Mouse (Mus musculus): ENCODE data around the gene Pds5a. TPM values are rescaled to one million over a fixed set of nuclear protein-coding genes. Genes with fewer than 3 reads are reported as not detected.
A peak's percentile ranks its signal among the peaks of the same experiment; 100 is the strongest.
"Not testable (repeated sequence)": the region's sequence is repeated elsewhere in the genome, so short reads cannot be mapped to it uniquely, and the experiment has no call there.

Gene Pds5a
- polyA plus RNA-seq, 1 experiment from 2014 or later = 52.6 TPM

DNA sequence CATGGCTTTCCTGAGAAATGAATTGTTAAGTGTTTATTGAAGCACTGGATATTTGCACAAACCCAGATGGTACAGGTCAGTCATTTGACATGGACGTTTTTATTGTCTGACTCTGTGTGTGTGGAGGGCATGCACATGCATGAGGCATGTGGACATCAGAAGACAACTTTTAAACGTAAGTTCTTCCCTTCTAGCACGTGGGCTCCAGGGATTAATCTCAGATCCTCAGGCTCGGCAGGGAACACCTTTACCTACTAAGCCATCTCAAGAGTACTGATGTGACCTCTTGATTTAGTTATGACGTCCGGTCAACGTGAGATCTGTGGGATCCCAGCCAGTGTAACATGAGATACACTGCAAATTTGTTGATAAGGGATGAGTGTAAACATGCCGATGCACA is 12.2 kb upstream of the Pds5a start:
- Histone ChIP-seq H3K4me2 (no peak overlapping the region), H3K27ac (no peak overlapping the region), H3K9me3 (replicated peaks) (no peaks in the 10 kb centered on the region), H3K4me1 (peaks cover 3% of the 10 kb centered on the region), H3K9ac (no peak overlapping the region), H3K27me3 (replicated peaks) (no peaks in the 10 kb centered on the region), H3K36me3 (no peaks in the 10 kb centered on the region), H3K4me3 (no peak overlapping the region)
- WGBS (ENCODE audit: insufficient replicate concordance) = 48% methylated on average over 8 of the region's 8 CpGs
- ATAC-seq = no peak

GRCm38 (mm10) chr5:65706979-65707378 is 8.9 kb upstream of the Pds5a start:
- Histone ChIP-seq H3K27me3 (replicated peaks) (0 out of 2 replicates have a peak, but pooled peaks cover 6% of the 10 kb centered on the region), H3K4me2 (no peak overlapping the region), H3K4me3 (no peak overlapping the region), H3K9me3 (replicated peaks) (no peaks in the 10 kb centered on the region), H3K4me1 (peaks cover 22% of the 10 kb centered on the region), H3K27ac (no peak overlapping the region), H3K9ac (no peak overlapping the region), H3K36me3 (no peaks in the 10 kb centered on the region)
- WGBS (ENCODE audit: insufficient replicate concordance) = 77% methylated on average over 5 of the region's 5 CpGs
- no peak for ATAC-seq

- ATAC-seq = 0 out of 2 replicates have a peak, but pooled peaks have one; percentile 35
- H3K9me3 ChIP-seq (replicated peaks) = no peaks in the 10 kb centered on the region
- H3K9ac ChIP-seq = no peak overlapping the region
- H3K27me3 ChIP-seq (replicated peaks) = 0 out of 2 replicates have a peak, but pooled peaks cover 6% of the 10 kb centered on the region
- no peak overlapping the region for H3K27ac ChIP-seq
- whole genome bisulfite sequencing (ENCODE audit: insufficient replicate concordance) = 59% methylated on average over 4 of the region's 4 CpGs
- H3K4me3 ChIP-seq = no peak overlapping the region
- no peak overlapping the region for H3K4me2 ChIP-seq
- peaks cover 22% of the 10 kb centered on the region for H3K4me1 ChIP-seq
- H3K36me3 ChIP-seq = no peaks in the 10 kb centered on the region
These were observed 8.1 kb upstream of the Pds5a start for GRCm38 (mm10) chr5:65706171-65706570.

DNA sequence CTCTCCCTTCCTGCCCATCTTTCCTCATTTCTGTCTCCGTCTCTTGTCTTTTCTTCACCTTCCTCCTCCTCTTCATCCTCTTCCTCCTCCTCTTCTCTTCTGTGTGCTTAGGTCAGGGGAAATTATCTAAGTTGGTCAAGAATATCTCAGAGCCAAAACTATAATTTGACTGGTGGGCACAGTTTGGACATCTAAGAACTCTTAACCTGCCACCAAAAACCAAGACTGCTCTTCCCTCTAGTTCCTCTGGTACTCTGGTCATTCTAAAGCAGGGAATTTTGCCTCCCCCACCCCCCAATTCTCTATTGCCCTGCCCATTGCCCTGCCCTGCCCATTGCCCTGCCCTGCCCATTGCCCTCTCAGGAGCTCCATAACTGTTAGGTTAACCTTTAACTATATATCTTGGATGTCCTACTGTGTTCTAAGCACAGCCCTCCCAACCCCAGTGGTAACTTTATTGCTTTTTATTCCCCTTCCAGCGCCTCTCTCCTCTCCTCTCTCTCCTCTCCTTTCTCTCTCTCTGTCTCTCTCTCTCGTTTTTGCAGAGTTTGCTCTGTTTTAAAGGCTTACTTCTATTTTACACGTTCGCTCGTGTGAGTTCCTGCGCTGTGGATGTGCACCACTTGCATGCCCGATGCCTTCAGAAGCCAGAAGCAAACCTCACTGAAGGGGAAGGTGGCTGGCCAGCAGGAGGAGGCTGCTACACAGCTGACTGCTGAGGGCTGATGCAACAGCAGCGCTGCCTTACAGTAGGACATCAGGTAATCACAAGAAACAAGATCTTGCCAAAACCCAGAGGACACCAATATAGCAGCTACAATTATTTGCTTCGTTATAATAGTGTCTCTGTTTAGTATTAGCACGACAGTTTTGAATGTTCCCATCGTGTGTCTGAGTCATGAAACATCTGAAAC is 6.9 kb upstream of the Pds5a start:
- peak overlapping the region; percentile 9; the same call in 1 of the 2 replicates for H3K4me2 ChIP-seq
- H3K9me3 ChIP-seq (replicated peaks) = no peaks in the 10 kb centered on the region
- no peak overlapping the region for H3K27ac ChIP-seq
- ATAC-seq = no peak
- H3K4me3 ChIP-seq = no peak overlapping the region
- no peaks in the 10 kb centered on the region for H3K36me3 ChIP-seq
- 65% methylated on average over 12 of the region's 12 CpGs for WGBS (ENCODE audit: insufficient replicate concordance)
- no peak overlapping the region for H3K9ac ChIP-seq
- H3K27me3 ChIP-seq (replicated peaks) = 0 out of 2 replicates have a peak, but pooled peaks cover 6% of the 10 kb centered on the region
- peaks cover 22% of the 10 kb centered on the region for H3K4me1 ChIP-seq

DNA sequence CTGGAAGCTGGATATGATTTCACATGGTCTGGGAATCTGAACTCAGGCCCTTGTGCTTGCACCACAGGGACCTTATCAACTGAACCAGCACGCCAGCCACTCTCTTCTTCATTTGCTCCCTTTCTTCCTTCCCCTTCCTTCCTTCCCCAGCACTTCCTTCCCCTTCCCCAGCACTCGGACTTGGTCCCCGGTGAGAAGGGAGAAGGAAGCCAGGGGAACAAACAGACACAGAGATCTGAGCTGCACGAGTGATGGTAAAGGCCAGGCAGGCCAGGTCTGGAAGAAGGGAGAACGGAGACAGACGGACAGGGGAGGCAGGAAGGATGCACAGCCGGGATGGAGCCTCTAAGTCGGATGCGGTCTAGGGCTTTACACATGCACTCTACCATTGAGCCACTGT is 5.2 kb upstream of the Pds5a start:
- H3K4me2 ChIP-seq = no peak overlapping the region
- H3K4me3 ChIP-seq = no peak overlapping the region
- 0 out of 2 replicates have a peak, but pooled peaks cover 6% of the 10 kb centered on the region for H3K27me3 ChIP-seq (replicated peaks)
- ATAC-seq = no peak
- no peak overlapping the region for H3K9ac ChIP-seq
- H3K4me1 ChIP-seq = peaks cover 36% of the 10 kb centered on the region
- no peaks in the 10 kb centered on the region for H3K36me3 ChIP-seq
- WGBS (ENCODE audit: insufficient replicate concordance) = 42% methylated on average over 9 of the region's 9 CpGs
- H3K27ac ChIP-seq = no peak overlapping the region
- H3K9me3 ChIP-seq (replicated peaks) = no peaks in the 10 kb centered on the region

- Histone ChIP-seq H3K27me3 (replicated peaks) (0 out of 2 replicates have a peak, but pooled peaks cover 6% of the 10 kb centered on the region), H3K4me3 (no peak overlapping the region), H3K4me1 (peaks cover 45% of the 10 kb centered on the region), H3K4me2 (no peak overlapping the region), H3K27ac (no peak overlapping the region), H3K9ac (no peak overlapping the region), H3K36me3 (peaks cover 11% of the 10 kb centered on the region), H3K9me3 (replicated peaks) (no peaks in the 10 kb centered on the region)
- WGBS (ENCODE audit: insufficient replicate concordance) = 85% methylated on average over 5 of the region's 5 CpGs
- ATAC-seq = no peak
These were observed 2.0 kb upstream of the Pds5a start for GRCm38 (mm10) chr5:65700102-65700501.

GRCm38 (mm10) chr5:65699146-65699545 is 1.1 kb upstream of the Pds5a start:
- Histone ChIP-seq H3K36me3 (peaks cover 20% of the 10 kb centered on the region), H3K4me1 (peaks cover 46% of the 10 kb centered on the region), H3K4me3 (peak overlapping the region; percentile 98), H3K4me2 (peak overlapping the region; percentile 87), H3K27me3 (replicated peaks) (0 out of 2 replicates have a peak, but pooled peaks cover 6% of the 10 kb centered on the region), H3K27ac (peak overlapping the region; percentile 98), H3K9ac (peak overlapping the region; percentile 99), H3K9me3 (replicated peaks) (no peaks in the 10 kb centered on the region)
- no peak for ATAC-seq
- 59% methylated on average over 10 of the region's 10 CpGs for WGBS (ENCODE audit: insufficient replicate concordance)

- peak overlapping the region; percentile 87 for H3K4me2 ChIP-seq
- WGBS (ENCODE audit: insufficient replicate concordance) = 20% methylated on average over 6 of the region's 6 CpGs
- H3K9me3 ChIP-seq (replicated peaks) = no peaks in the 10 kb centered on the region
- H3K4me3 ChIP-seq = peak overlapping the region; percentile 98
- H3K36me3 ChIP-seq = peaks cover 24% of the 10 kb centered on the region
- peak overlapping the region; percentile 99 for H3K9ac ChIP-seq
- H3K27ac ChIP-seq = peak overlapping the region; percentile 98
- H3K27me3 ChIP-seq (replicated peaks) = 0 out of 2 replicates have a peak, but pooled peaks cover 3% of the 10 kb centered on the region
- ATAC-seq = no peak
- peaks cover 46% of the 10 kb centered on the region for H3K4me1 ChIP-seq
These were observed 675 bp upstream of the Pds5a start for GRCm38 (mm10) chr5:65698759-65699136.

DNA sequence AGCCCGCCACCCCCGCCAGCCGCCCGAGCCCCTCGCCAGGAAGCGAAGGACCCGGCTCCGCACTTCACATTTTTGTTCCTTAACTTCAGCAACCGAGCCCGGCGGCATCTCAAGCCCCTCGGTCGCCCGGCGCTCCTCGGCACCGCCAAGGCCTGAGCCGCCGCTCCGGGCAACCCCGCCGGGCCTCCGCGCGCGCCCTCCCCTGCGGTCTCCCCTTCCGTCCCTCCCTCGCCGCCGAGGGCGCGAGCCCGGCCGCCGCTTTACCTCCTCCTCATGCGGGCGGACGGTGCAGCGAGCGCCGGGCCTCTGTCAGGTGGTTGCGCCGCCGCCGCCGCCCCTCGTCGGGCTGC is 612 bp downstream of the Pds5a start:
- peak overlapping the region; percentile 98 for H3K27ac ChIP-seq
- H3K4me1 ChIP-seq = peaks cover 38% of the 10 kb centered on the region
- peak; percentile 53 for ATAC-seq
- H3K4me3 ChIP-seq = peak overlapping the region; percentile 98
- 0% methylated on average over 31 of the region's 49 CpGs for WGBS (ENCODE audit: insufficient replicate concordance)
- H3K36me3 ChIP-seq = peaks cover 34% of the 10 kb centered on the region
- peak overlapping the region; percentile 99 for H3K9ac ChIP-seq
- no peaks in the 10 kb centered on the region for H3K27me3 ChIP-seq (replicated peaks)
- no peaks in the 10 kb centered on the region for H3K9me3 ChIP-seq (replicated peaks)
- H3K4me2 ChIP-seq = peak overlapping the region; percentile 87

DNA sequence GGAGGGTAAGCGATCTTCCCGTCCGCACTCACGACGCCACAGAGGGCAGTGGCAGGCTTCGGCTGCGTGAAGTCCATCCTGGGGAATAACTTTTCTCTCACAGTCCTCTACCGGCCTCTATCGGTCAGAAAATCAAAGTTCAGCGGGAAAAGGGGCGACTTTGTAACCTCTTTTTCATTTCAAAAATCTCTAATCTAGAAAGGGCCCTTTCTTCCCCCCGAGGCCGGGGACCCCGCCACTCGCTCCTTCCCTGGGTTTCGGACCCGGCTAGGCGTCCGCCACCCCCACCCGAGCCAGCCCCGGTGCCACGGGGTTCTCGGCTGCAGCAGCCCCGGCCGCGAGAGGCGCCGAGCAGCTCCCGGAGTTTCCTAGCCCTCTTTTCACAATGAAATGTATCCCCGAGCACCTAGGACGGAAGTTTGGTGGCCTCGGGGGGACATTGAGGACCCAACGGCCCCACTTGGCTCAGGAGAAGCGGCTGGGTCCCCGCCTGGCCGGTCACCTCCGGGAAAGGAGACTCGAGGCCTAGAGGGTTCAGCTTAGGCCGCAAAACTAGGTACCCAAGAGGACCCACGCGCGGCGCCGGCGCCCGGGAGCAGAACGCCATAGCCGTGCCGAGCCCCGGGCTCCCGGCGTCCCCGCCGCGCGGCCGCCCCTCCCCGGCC is 1.1 kb downstream of the Pds5a start:
- peaks cover 35% of the 10 kb centered on the region for H3K4me1 ChIP-seq
- H3K9me3 ChIP-seq (replicated peaks) = no peaks in the 10 kb centered on the region
- ATAC-seq = peak; percentile 35
- peak overlapping the region; percentile 98 for H3K4me3 ChIP-seq
- under 1% methylated on average over 55 of the region's 58 CpGs for WGBS (ENCODE audit: insufficient replicate concordance)
- H3K27ac ChIP-seq = peak overlapping the region; percentile 98
- H3K36me3 ChIP-seq = peaks cover 39% of the 10 kb centered on the region
- H3K4me2 ChIP-seq = peak overlapping the region; percentile 87
- H3K27me3 ChIP-seq (replicated peaks) = no peaks in the 10 kb centered on the region
- peak overlapping the region; percentile 99 for H3K9ac ChIP-seq

DNA sequence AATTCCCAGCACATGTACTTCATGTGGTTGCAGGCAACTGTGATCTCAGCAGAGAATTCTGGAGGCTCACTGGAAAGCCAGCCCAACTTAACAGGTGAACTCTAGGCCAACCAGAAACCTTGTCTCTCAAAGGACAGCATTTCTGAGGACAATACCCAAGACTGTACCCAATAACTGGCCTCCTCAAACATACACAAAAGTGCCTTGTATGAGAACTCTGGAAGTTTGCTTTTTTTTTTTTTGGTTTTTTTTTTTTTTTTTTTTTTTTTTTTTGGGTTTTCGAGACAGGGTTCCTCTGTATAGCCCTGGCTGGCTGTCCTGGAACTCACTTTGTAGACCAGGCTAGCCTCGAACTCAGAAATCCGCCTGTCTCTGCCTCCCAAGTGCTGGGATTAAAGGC is 4.0 kb downstream of the Pds5a start:
- H3K9ac ChIP-seq; H3K4me2 ChIP-seq; H3K9me3 ChIP-seq (replicated peaks); H3K4me3 ChIP-seq; ATAC-seq; H3K27ac ChIP-seq; H3K27me3 ChIP-seq (replicated peaks): not testable (repeated sequence)
- 75% methylated on average over 2 of the region's 3 CpGs for WGBS (ENCODE audit: insufficient replicate concordance)
- Histone ChIP-seq H3K4me1 (peaks cover 27% of the 10 kb centered on the region), H3K36me3 (peaks cover 62% of the 10 kb centered on the region)

GRCm38 (mm10) chr5:65693018-65693417 is 5.1 kb downstream of the Pds5a start:
- H3K36me3 ChIP-seq = peaks cover 70% of the 10 kb centered on the region
- H3K9ac ChIP-seq = no peak overlapping the region
- H3K4me1 ChIP-seq = peaks cover 25% of the 10 kb centered on the region
- no peak overlapping the region for H3K4me3 ChIP-seq
- H3K27ac ChIP-seq = no peak overlapping the region
- no peaks in the 10 kb centered on the region for H3K27me3 ChIP-seq (replicated peaks)
- H3K4me2 ChIP-seq = no peak overlapping the region
- ATAC-seq = no peak
- no peaks in the 10 kb centered on the region for H3K9me3 ChIP-seq (replicated peaks)

Data from liver, embryonic 12.5 days (tissue).